Mouse (Mus musculus) limb, embryonic 14.5 days (tissue): ENCODE data around the gene Cldn20. TPM values are rescaled to one million over a fixed set of nuclear protein-coding genes. Genes with fewer than 3 reads are reported as not detected.
A peak's percentile ranks its signal among the peaks of the same experiment; 100 is the strongest.

Experiments
- ATAC-seq: fragments of 200-750 bp; cut with Nextera tagmentation; 2 replicates; pipeline ENCODE4 v1.8.0; 2017; ENCODE audit warnings: low read depth, moderate number of reproducible peaks, moderate TSS enrichment; ENCODE audit not compliant: low FRiP score
- DNase-seq: peaks from one replicate; pipeline ENCODE4 v3.0.0-alpha.2; 2015; ENCODE audit warnings: low spot score
- H3K27ac ChIP-seq: fragments of 300-500 bp; sonication (generic); replicated peaks from 2 replicates; pipeline ENCODE4 v1.5.1; 2014; ENCODE audit warnings: low read depth, mild to moderate bottlenecking, low read length, moderate library complexity, mixed read lengths
- H3K27me3 ChIP-seq: fragments of 300-500 bp; sonication (generic); 2 replicates; pipeline ENCODE4 v1.6.1; 2014; ENCODE audit warnings: low read length, mixed read lengths; ENCODE audit not compliant: control insufficient read depth, insufficient read depth
- H3K36me3 ChIP-seq: fragments of 300-500 bp; sonication (generic); 2 replicates; pipeline ENCODE4 v1.6.1; 2014; ENCODE audit warnings: mild to moderate bottlenecking, low read length, moderate library complexity, mixed read lengths; ENCODE audit not compliant: control insufficient read depth, insufficient read depth
- H3K4me1 ChIP-seq: fragments of 300-500 bp; sonication (generic); 2 replicates; pipeline ENCODE4 v1.6.1; 2014; ENCODE audit warnings: antibody characterized with exemption, low read length, mixed read lengths; ENCODE audit not compliant: control insufficient read depth, insufficient read depth
- H3K4me2 ChIP-seq: fragments of 300-500 bp; sonication (generic); replicated peaks from 2 replicates; pipeline ENCODE4 v1.6.1; 2014; ENCODE audit warnings: low read depth, mild to moderate bottlenecking, low read length, moderate library complexity; ENCODE audit not compliant: severe bottlenecking
- H3K4me3 ChIP-seq: fragments of 300-500 bp; sonication (generic); replicated peaks from 2 replicates; pipeline ENCODE4 v1.5.1; 2014; ENCODE audit warnings: low read length
- H3K9ac ChIP-seq: fragments of 300-500 bp; sonication (generic); 2 replicates; pipeline ENCODE4 v1.6.1; 2014; ENCODE audit warnings: mild to moderate bottlenecking, low read depth, low read length, moderate library complexity; ENCODE audit not compliant: severe bottlenecking
- H3K9me3 ChIP-seq: fragments of 300-500 bp; sonication (generic); 2 replicates; pipeline ENCODE4 v1.6.1; 2016; ENCODE audit warnings: low read length; ENCODE audit not compliant: control insufficient read depth
- POLR2A ChIP-seq: fragments of 200-500 bp; IDR thresholded peaks from 2 replicates; pipeline ENCODE4 v1.8.0; 2012; ENCODE audit warnings: inconsistent platforms, mild to moderate bottlenecking, moderate library complexity, borderline replicate concordance; ENCODE audit not compliant: insufficient read depth, insufficient read length; ENCODE audit errors: extremely low read depth
- WGBS: fragments of 180-500 bp; shearing (Covaris S2); extraction: QIAGEN DNeasy Blood & Tissue Kit; methylation state at CpG from one replicate; pipeline ENCODE4 v1.1.7; 2014; 5-methylcytosine and 5-hydroxymethylcytosine counted together
- polyA plus RNA-seq, 2 experiments: library from polyadenylated mRNA; depleted of rRNA in 1 of 2; stranded (reverse) in 1 of 2; unstranded in 1 of 2; fragments of >200 nt; fragmentation: Nextera tagmentation in 1 of 2; extraction: Ambion mirVana in 1 of 2; gene quantifications; 2 replicates each; pipeline versions ENCODE4 v1.2.1 to v1.2.3; 2012 to 2014

Gene Cldn20
- polyA plus RNA-seq, 2 experiments, result 1.0 TPM; not detected in 1

- no peak for TF ChIP-seq POLR2A
- no peak overlapping the region for H3K4me2 ChIP-seq
- peak; percentile 48 for DNase-seq
- 25% methylated on average over 3 of the region's 3 CpGs for WGBS
- no peaks in the 10 kb centered on the region for H3K27me3 ChIP-seq
- no peaks in the 10 kb centered on the region for H3K9me3 ChIP-seq
- no peak overlapping the region for H3K4me3 ChIP-seq
- peaks cover 15% of the 10 kb centered on the region for H3K36me3 ChIP-seq
- ATAC-seq, result no peak
- H3K27ac ChIP-seq, result no peak overlapping the region
- no peaks in the 10 kb centered on the region for H3K4me1 ChIP-seq
- no peak overlapping the region for H3K9ac ChIP-seq
Measured at GRCm38 (mm10) chr17:3498086-3498485, 34.3 kb upstream of the Cldn20 start.

DNA sequence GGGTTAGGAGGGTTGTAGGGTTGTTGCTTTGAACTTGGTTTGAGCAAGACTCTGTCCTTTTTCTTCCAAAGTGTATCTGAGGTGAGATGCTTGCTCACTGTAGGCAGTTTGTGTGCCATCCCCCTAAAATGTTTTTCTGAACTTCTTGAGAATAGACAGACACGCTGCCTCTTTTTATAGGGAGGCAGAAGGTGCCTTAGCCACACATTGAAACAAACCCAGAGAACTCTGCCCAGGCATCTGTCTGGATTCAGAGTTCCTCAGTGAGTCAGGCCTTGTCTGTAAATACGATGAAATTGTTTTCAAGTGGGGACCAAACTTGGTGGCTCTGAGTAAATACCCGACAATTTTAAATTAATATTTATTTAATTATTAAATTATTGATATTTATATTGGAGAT is 33.8 kb upstream of the Cldn20 start:
- 90% methylated on average over 3 of the region's 3 CpGs for WGBS
- ATAC-seq (no peak), DNase-seq (no peak)
- Histone ChIP-seq H3K4me1 (no peaks in the 10 kb centered on the region), H3K4me2 (no peak overlapping the region), H3K9ac (no peak overlapping the region), H3K4me3 (no peak overlapping the region), H3K27ac (no peak overlapping the region), H3K9me3 (no peaks in the 10 kb centered on the region), H3K27me3 (no peaks in the 10 kb centered on the region), H3K36me3 (peaks cover 17% of the 10 kb centered on the region)
- no peak for TF ChIP-seq POLR2A

DNA sequence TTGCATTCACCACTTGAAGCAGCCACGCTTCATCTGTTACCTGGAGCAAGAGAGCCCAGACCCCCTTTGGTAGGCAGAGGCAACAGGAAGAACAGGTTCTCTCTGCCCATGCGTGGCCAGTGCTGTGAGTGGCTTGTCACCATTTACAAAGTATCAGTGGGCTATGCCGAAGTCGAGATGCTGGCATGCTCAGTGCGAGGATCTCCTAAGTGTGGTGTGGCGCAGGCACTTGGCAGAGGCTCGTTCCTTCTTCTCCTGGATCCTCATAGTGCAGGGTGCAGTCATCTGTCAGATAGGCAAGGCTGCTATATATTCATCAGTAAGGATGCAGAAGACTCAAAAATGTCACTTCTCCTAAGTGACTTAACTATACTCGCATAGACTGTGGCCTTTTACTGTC is 32.9 kb upstream of the Cldn20 start:
- no peak overlapping the region for H3K9ac ChIP-seq
- DNase-seq (no peak), ATAC-seq (no peak)
- no peak for TF ChIP-seq POLR2A
- H3K27me3 ChIP-seq, result no peaks in the 10 kb centered on the region
- H3K4me1 ChIP-seq, result no peaks in the 10 kb centered on the region
- no peak overlapping the region for H3K27ac ChIP-seq
- WGBS, result 85% methylated on average over 8 of the region's 8 CpGs
- peaks cover 20% of the 10 kb centered on the region for H3K36me3 ChIP-seq
- H3K9me3 ChIP-seq, result no peaks in the 10 kb centered on the region
- H3K4me3 ChIP-seq, result no peak overlapping the region
- no peak overlapping the region for H3K4me2 ChIP-seq

GRCm38 (mm10) chr17:3500076-3500475 is 32.3 kb upstream of the Cldn20 start:
- TF ChIP-seq POLR2A, result no peak
- peaks cover 17% of the 10 kb centered on the region for H3K36me3 ChIP-seq
- H3K9ac ChIP-seq, result no peak overlapping the region
- H3K4me1 ChIP-seq, result no peaks in the 10 kb centered on the region
- H3K4me2 ChIP-seq, result no peak overlapping the region
- H3K9me3 ChIP-seq, result no peaks in the 10 kb centered on the region
- 94% methylated on average over 6 of the region's 6 CpGs for WGBS
- H3K27ac ChIP-seq, result no peak overlapping the region
- no peaks in the 10 kb centered on the region for H3K27me3 ChIP-seq
- H3K4me3 ChIP-seq, result no peak overlapping the region
- DNase-seq (no peak), ATAC-seq (no peak)

DNA sequence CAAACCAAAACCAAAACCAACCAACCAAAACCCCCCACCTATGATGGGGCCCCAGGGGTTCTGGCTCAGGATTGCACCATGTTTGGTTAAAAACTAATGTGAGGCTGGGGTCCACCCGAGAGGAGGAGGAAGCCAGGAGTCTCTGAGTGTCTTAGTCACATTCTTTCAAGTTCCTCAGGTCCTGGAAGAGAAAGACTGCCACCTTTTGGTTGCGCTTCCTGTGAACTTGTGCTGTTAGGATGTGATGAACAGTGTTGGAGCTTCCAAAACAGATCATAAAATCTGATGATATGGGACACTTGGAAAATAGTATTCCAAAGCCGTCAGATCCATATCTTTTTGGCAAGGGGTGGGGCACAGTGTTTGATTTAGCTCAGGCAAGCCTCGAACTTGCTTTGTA is 31.4 kb upstream of the Cldn20 start:
- no peaks in the 10 kb centered on the region for H3K4me1 ChIP-seq
- TF ChIP-seq POLR2A, result no peak
- no peaks in the 10 kb centered on the region for H3K9me3 ChIP-seq
- H3K4me3 ChIP-seq, result no peak overlapping the region
- H3K27ac ChIP-seq, result no peak overlapping the region
- no peak overlapping the region for H3K9ac ChIP-seq
- peaks cover 20% of the 10 kb centered on the region for H3K36me3 ChIP-seq
- no peak overlapping the region for H3K4me2 ChIP-seq
- ATAC-seq (no peak), DNase-seq (no peak)
- no peaks in the 10 kb centered on the region for H3K27me3 ChIP-seq
- 78% methylated on average over 4 of the region's 4 CpGs for WGBS

DNA sequence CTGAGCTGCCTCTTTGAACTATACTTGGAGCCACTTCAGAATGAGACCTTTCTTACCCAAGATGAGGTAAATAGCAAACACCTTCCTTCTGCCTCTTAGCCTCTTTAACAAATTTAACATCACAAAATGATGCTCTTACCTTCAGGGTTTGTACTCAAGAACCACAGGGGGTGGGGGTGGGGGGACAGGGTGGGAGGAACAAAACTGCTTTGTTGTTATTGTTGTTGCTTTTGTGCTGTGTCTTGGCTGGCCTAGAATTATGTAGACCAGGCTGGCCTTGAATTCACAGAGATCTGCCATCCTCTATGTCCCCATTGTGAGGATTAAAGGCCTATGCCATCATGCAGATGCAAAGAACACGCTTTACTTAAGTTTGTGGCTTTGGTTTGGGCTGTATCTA is 26.6 kb upstream of the Cldn20 start:
- Histone ChIP-seq H3K27ac (no peak overlapping the region), H3K9ac (no peak overlapping the region), H3K9me3 (no peaks in the 10 kb centered on the region), H3K4me1 (no peaks in the 10 kb centered on the region), H3K4me2 (no peak overlapping the region), H3K27me3 (no peaks in the 10 kb centered on the region), H3K4me3 (no peak overlapping the region), H3K36me3 (peaks cover 47% of the 10 kb centered on the region)
- no peak for TF ChIP-seq POLR2A
- WGBS, result 81% methylated on average over 1 of the region's 1 CpGs
- ATAC-seq (no peak), DNase-seq (no peak)
